26 mouse cellular contexts compared by ENCODE assay signal in genomic region chr15:84188887-84189530, GRCm38 (mm10). TPM values are rescaled to one million over a fixed set of nuclear protein-coding genes. Genes with fewer than 3 reads are reported as not detected.
"Had no signal": no experiment of that assay in that cellular context is flagged by ENCODE, and none has a peak within 500 bp of the region (broad histone marks: within the 10 kb centered on the region; RNA-seq: fewer than 3 reads in every experiment).

No protein-coding gene starts in this region.

- DNase-seq: gastrocnemius, postnatal 14 days; gastrocnemius, postnatal 36 days; heart, adult 11 months; heart, adult 2 months; heart, postnatal 14 days; heart, postnatal 36 days; kidney, adult 11 months; kidney, adult 2 months; kidney, postnatal 14 days; layer of hippocampus, adult 9-11 months; layer of hippocampus, postnatal 36 days; left cerebral cortex, postnatal 4 days had no signal

- H3K36me3 ChIP-seq: heart, embryonic 13.5 days; heart, embryonic 15.5 days; hindbrain, embryonic 13.5 days; hindbrain, embryonic 15.5 days; kidney, embryonic 15.5 days; limb, embryonic 13.5 days; limb, embryonic 15.5 days had no signal

- ATAC-seq: hindbrain, postnatal 0 days; intestine, embryonic 16.5 days; liver, embryonic 12.5 days had no signal

- H3K9ac ChIP-seq: heart, embryonic 13.5 days; heart, embryonic 15.5 days; hindbrain, embryonic 13.5 days; hindbrain, embryonic 15.5 days; kidney, embryonic 15.5 days; limb, embryonic 13.5 days; limb, embryonic 15.5 days; liver, embryonic 12.5 days; liver, embryonic 14.5 days had no signal

- H3K4me3 ChIP-seq: heart, adult 2 months; heart, embryonic 13.5 days; heart, embryonic 15.5 days; hindbrain, embryonic 13.5 days; hindbrain, embryonic 15.5 days; kidney, embryonic 15.5 days; limb, embryonic 13.5 days; limb, embryonic 15.5 days; liver, embryonic 12.5 days had no signal

- H3K27me3 ChIP-seq: heart, embryonic 15.5 days; hindbrain, embryonic 13.5 days; hindbrain, embryonic 15.5 days; kidney, embryonic 15.5 days; limb, embryonic 13.5 days; limb, embryonic 15.5 days had no signal

- H3K4me2 ChIP-seq: heart, embryonic 13.5 days; heart, embryonic 15.5 days; hindbrain, embryonic 13.5 days; hindbrain, embryonic 15.5 days; kidney, embryonic 15.5 days; limb, embryonic 13.5 days; limb, embryonic 15.5 days; liver, embryonic 12.5 days had no signal

- H3K9me3 ChIP-seq: heart, embryonic 13.5 days; heart, embryonic 15.5 days; hindbrain, embryonic 13.5 days; hindbrain, embryonic 15.5 days; kidney, embryonic 15.5 days; limb, embryonic 13.5 days; limb, embryonic 15.5 days; liver, embryonic 12.5 days had no signal

- H3K27ac ChIP-seq: heart, adult 2 months; heart, embryonic 13.5 days; heart, embryonic 15.5 days; hindbrain, embryonic 13.5 days; hindbrain, embryonic 15.5 days; hindbrain, postnatal 0 days; kidney, embryonic 15.5 days; kidney, postnatal 0 days; limb, embryonic 13.5 days; limb, embryonic 15.5 days; liver, embryonic 12.5 days; liver, embryonic 14.5 days had no signal

RNA-seq across cellular contexts. Expression of gene Pnpla3, which starts 21.4 kb away (rescaled TPM):
- total RNA-seq: hematopoietic stem cell, adult 5-6 weeks had no signal
- polyA plus RNA-seq: limb, embryonic 11.5 days had no signal
